Mouse (Mus musculus) midbrain, embryonic 13.5 days (tissue): ENCODE data around the gene Kcne1. TPM values are rescaled to one million over a fixed set of nuclear protein-coding genes. Genes with fewer than 3 reads are reported as not detected.

Experiments used
- ATAC-seq: fragments of 200-750 bp; cut with Nextera tagmentation; 2 replicates; pipeline ENCODE4 v1.8.0; 2017; ENCODE audit warnings: mild to moderate bottlenecking, moderate TSS enrichment, moderate library complexity
- H3K27ac ChIP-seq: fragments of 300-500 bp; sonication (generic); 2 replicates; pipeline ENCODE4 v1.5.1; 2015; ENCODE audit warnings: inconsistent platforms, mild to moderate bottlenecking, moderate library complexity
- H3K27me3 ChIP-seq: fragments of 300-500 bp; sonication (generic); 2 replicates; pipeline ENCODE4 v1.6.1; 2015; ENCODE audit warnings: mild to moderate bottlenecking, inconsistent platforms
- H3K36me3 ChIP-seq: fragments of 300-500 bp; sonication (generic); 2 replicates; pipeline ENCODE4 v1.6.1; 2015; ENCODE audit warnings: mild to moderate bottlenecking, inconsistent platforms
- H3K4me1 ChIP-seq: fragments of 300-500 bp; sonication (generic); replicated peaks from 2 replicates; pipeline ENCODE4 v1.6.1; 2015; ENCODE audit warnings: inconsistent platforms
- H3K4me2 ChIP-seq: fragments of 300-500 bp; sonication (generic); replicated peaks from 2 replicates; pipeline ENCODE4 v1.6.1; 2015; ENCODE audit warnings: moderate library complexity, mild to moderate bottlenecking, inconsistent platforms
- H3K4me3 ChIP-seq: fragments of 300-500 bp; sonication (generic); replicated peaks from 2 replicates; pipeline ENCODE4 v1.5.1; 2015; ENCODE audit warnings: mild to moderate bottlenecking, inconsistent platforms
- H3K9ac ChIP-seq: fragments of 300-500 bp; sonication (generic); replicated peaks from 2 replicates; pipeline ENCODE4 v1.6.1; 2015; ENCODE audit warnings: mild to moderate bottlenecking, inconsistent platforms
- H3K9me3 ChIP-seq: fragments of 300-500 bp; sonication (generic); 2 replicates; pipeline ENCODE4 v1.6.1; 2016; ENCODE audit warnings: mild to moderate bottlenecking, inconsistent platforms
- WGBS: fragments of 180-500 bp; shearing (Covaris S2); methylation state at CpG from one replicate; pipeline ENCODE4 v1.1.7; 2015; 5-methylcytosine and 5-hydroxymethylcytosine counted together
- polyA plus RNA-seq: library from polyadenylated mRNA; unstranded; fragments of >200 nt; fragmentation: Nextera tagmentation; extraction: Ambion mirVana; gene quantifications from 2 replicates; pipeline ENCODE4 v1.2.1, GENCODE M21; 2015

Kcne1 gene
- polyA plus RNA-seq, 1 experiment from 2014 or later = not detected

GRCm38 (mm10) chr16:92385062-92385461 lies 25.8 kb upstream of the Kcne1 start:
- no peak for ATAC-seq
- no peaks in the 10 kb centered on the region for H3K36me3 ChIP-seq
- 11% methylated on average over 2 of the region's 2 CpGs for WGBS
- H3K9me3 ChIP-seq = no peaks in the 10 kb centered on the region
- no peaks in the 10 kb centered on the region for H3K27me3 ChIP-seq
- no peak overlapping the region for H3K4me2 ChIP-seq
- no peak overlapping the region for H3K4me3 ChIP-seq
- no peak overlapping the region for H3K27ac ChIP-seq
- peaks cover 20% of the 10 kb centered on the region for H3K4me1 ChIP-seq
- H3K9ac ChIP-seq = no peak overlapping the region

- no peak for ATAC-seq
- no peak overlapping the region for H3K4me2 ChIP-seq
- no peaks in the 10 kb centered on the region for H3K27me3 ChIP-seq
- H3K4me3 ChIP-seq = no peak overlapping the region
- H3K27ac ChIP-seq = no peak overlapping the region
- H3K9me3 ChIP-seq = no peaks in the 10 kb centered on the region
- no peak overlapping the region for H3K9ac ChIP-seq
- H3K4me1 ChIP-seq = peaks cover 14% of the 10 kb centered on the region
- H3K36me3 ChIP-seq = no peaks in the 10 kb centered on the region
These were observed 24.1 kb upstream of the Kcne1 start for GRCm38 (mm10) chr16:92383412-92383811.

GRCm38 (mm10) chr16:92382508-92382907 lies 23.2 kb upstream of the Kcne1 start:
- Histone ChIP-seq H3K27me3 (no peaks in the 10 kb centered on the region), H3K27ac (no peak overlapping the region), H3K4me2 (no peak overlapping the region), H3K4me1 (peaks cover 8% of the 10 kb centered on the region), H3K9ac (no peak overlapping the region), H3K4me3 (no peak overlapping the region), H3K36me3 (no peaks in the 10 kb centered on the region), H3K9me3 (no peaks in the 10 kb centered on the region)
- peak; percentile 52; the same call in 1 of the 2 replicates for ATAC-seq
- 38% methylated on average over 6 of the region's 6 CpGs for WGBS

GRCm38 (mm10) chr16:92381092-92381491 lies 21.8 kb upstream of the Kcne1 start:
- Histone ChIP-seq H3K27ac (no peak overlapping the region), H3K36me3 (no peaks in the 10 kb centered on the region), H3K4me3 (no peak overlapping the region), H3K4me2 (no peak overlapping the region), H3K4me1 (peaks cover 6% of the 10 kb centered on the region), H3K9me3 (no peaks in the 10 kb centered on the region), H3K9ac (no peak overlapping the region), H3K27me3 (no peaks in the 10 kb centered on the region)
- no peak for ATAC-seq
- 88% methylated on average over 6 of the region's 6 CpGs for WGBS

- H3K9me3 ChIP-seq = no peaks in the 10 kb centered on the region
- H3K27me3 ChIP-seq = no peaks in the 10 kb centered on the region
- H3K27ac ChIP-seq = no peak overlapping the region
- no peak overlapping the region for H3K9ac ChIP-seq
- H3K4me1 ChIP-seq = peaks cover 14% of the 10 kb centered on the region
- no peak overlapping the region for H3K4me2 ChIP-seq
- no peaks in the 10 kb centered on the region for H3K36me3 ChIP-seq
- WGBS = 93% methylated on average over 6 of the region's 6 CpGs
- no peak for ATAC-seq
- no peak overlapping the region for H3K4me3 ChIP-seq
These were observed 17.7 kb upstream of the Kcne1 start for GRCm38 (mm10) chr16:92376976-92377375.

GRCm38 (mm10) chr16:92371623-92372022 lies 12.4 kb upstream of the Kcne1 start:
- Histone ChIP-seq H3K27me3 (no peaks in the 10 kb centered on the region), H3K36me3 (no peaks in the 10 kb centered on the region), H3K4me1 (peaks cover 14% of the 10 kb centered on the region), H3K9me3 (no peaks in the 10 kb centered on the region), H3K4me2 (no peak overlapping the region), H3K4me3 (no peak overlapping the region), H3K9ac (no peak overlapping the region), H3K27ac (no peak overlapping the region)
- ATAC-seq = no peak
- WGBS = 60% methylated on average over 5 of the region's 5 CpGs

- no peak for ATAC-seq
- Histone ChIP-seq H3K4me1 (peaks cover 14% of the 10 kb centered on the region), H3K9me3 (no peaks in the 10 kb centered on the region), H3K9ac (no peak overlapping the region), H3K36me3 (no peaks in the 10 kb centered on the region), H3K27me3 (no peaks in the 10 kb centered on the region), H3K4me3 (no peak overlapping the region), H3K27ac (no peak overlapping the region), H3K4me2 (no peak overlapping the region)
- 49% methylated on average over 2 of the region's 2 CpGs for WGBS
These were observed 10.0 kb upstream of the Kcne1 start for GRCm38 (mm10) chr16:92369260-92369659.

GRCm38 (mm10) chr16:92365477-92365876 lies 6.2 kb upstream of the Kcne1 start:
- H3K4me3 ChIP-seq = no peak overlapping the region
- H3K9me3 ChIP-seq = no peaks in the 10 kb centered on the region
- H3K4me2 ChIP-seq = no peak overlapping the region
- H3K27me3 ChIP-seq = no peaks in the 10 kb centered on the region
- H3K9ac ChIP-seq = no peak overlapping the region
- no peak overlapping the region for H3K27ac ChIP-seq
- 64% methylated on average over 7 of the region's 7 CpGs for WGBS
- no peaks in the 10 kb centered on the region for H3K36me3 ChIP-seq
- no peaks in the 10 kb centered on the region; the same call in 1 of the 2 replicates for H3K4me1 ChIP-seq
- no peak for ATAC-seq

- Histone ChIP-seq H3K4me1 (peaks cover 17% of the 10 kb centered on the region), H3K9ac (no peak overlapping the region), H3K27me3 (peaks cover 7% of the 10 kb centered on the region; the same call in 1 of the 2 replicates), H3K27ac (no peak overlapping the region), H3K4me3 (no peak overlapping the region), H3K36me3 (no peaks in the 10 kb centered on the region), H3K4me2 (no peak overlapping the region), H3K9me3 (no peaks in the 10 kb centered on the region)
- no peak for ATAC-seq
- 86% methylated on average over 7 of the region's 7 CpGs for WGBS
These were observed 1.4 kb upstream of the Kcne1 start for GRCm38 (mm10) chr16:92360711-92361110.

GRCm38 (mm10) chr16:92358734-92359133 lies 534 bp downstream of the Kcne1 start:
- no peaks in the 10 kb centered on the region for H3K36me3 ChIP-seq
- H3K27me3 ChIP-seq = peaks cover 7% of the 10 kb centered on the region; the same call in 1 of the 2 replicates
- 0 out of 2 replicates have a peak, but pooled peaks have one; percentile 17 for ATAC-seq
- no peak overlapping the region for H3K9ac ChIP-seq
- no peak overlapping the region for H3K4me3 ChIP-seq
- H3K4me1 ChIP-seq = peaks cover 17% of the 10 kb centered on the region
- H3K4me2 ChIP-seq = no peak overlapping the region
- H3K9me3 ChIP-seq = no peaks in the 10 kb centered on the region
- H3K27ac ChIP-seq = no peak overlapping the region
- whole genome bisulfite sequencing = 25% methylated on average over 9 of the region's 9 CpGs

- ATAC-seq = no peak
- peaks cover 7% of the 10 kb centered on the region; the same call in 1 of the 2 replicates for H3K27me3 ChIP-seq
- H3K9ac ChIP-seq = no peak overlapping the region
- no peaks in the 10 kb centered on the region for H3K36me3 ChIP-seq
- H3K4me1 ChIP-seq = peaks cover 17% of the 10 kb centered on the region
- WGBS = 28% methylated on average over 10 of the region's 10 CpGs
- H3K4me2 ChIP-seq = no peak overlapping the region
- H3K9me3 ChIP-seq = no peaks in the 10 kb centered on the region
- H3K27ac ChIP-seq = no peak overlapping the region
- H3K4me3 ChIP-seq = no peak overlapping the region
These were observed 1.7 kb downstream of the Kcne1 start for GRCm38 (mm10) chr16:92357566-92357965.

- peaks cover 7% of the 10 kb centered on the region; the same call in 1 of the 2 replicates for H3K27me3 ChIP-seq
- H3K9ac ChIP-seq = 0 out of 2 replicates have a peak overlapping the region, but pooled peaks have one; percentile 21
- no peak overlapping the region for H3K4me3 ChIP-seq
- H3K4me1 ChIP-seq = peaks cover 17% of the 10 kb centered on the region
- no peaks in the 10 kb centered on the region for H3K36me3 ChIP-seq
- H3K27ac ChIP-seq = no peak overlapping the region
- 65% methylated on average over 9 of the region's 9 CpGs for WGBS
- no peak overlapping the region for H3K4me2 ChIP-seq
- no peaks in the 10 kb centered on the region for H3K9me3 ChIP-seq
- no peak for ATAC-seq
These were observed 2.2 kb downstream of the Kcne1 start for GRCm38 (mm10) chr16:92357023-92357422.

- 79% methylated on average over 11 of the region's 11 CpGs for WGBS
These were observed 3.3 kb downstream of the Kcne1 start for GRCm38 (mm10) chr16:92355982-92356381.

More at GRCm38 (mm10) chr16:92355982-92356381, 3.3 kb downstream of the Kcne1 start:
- no peak for ATAC-seq
- H3K9me3 ChIP-seq = no peaks in the 10 kb centered on the region
- H3K4me2 ChIP-seq = no peak overlapping the region
- peaks cover 17% of the 10 kb centered on the region for H3K4me1 ChIP-seq
- no peak overlapping the region for H3K4me3 ChIP-seq
- no peak overlapping the region for H3K27ac ChIP-seq
- peaks cover 7% of the 10 kb centered on the region; the same call in 1 of the 2 replicates for H3K27me3 ChIP-seq
- no peaks in the 10 kb centered on the region for H3K36me3 ChIP-seq
- H3K9ac ChIP-seq = no peak overlapping the region
